Mouse (Mus musculus) intestine, embryonic 14.5 days (tissue): Measurements from ENCODE around the gene Kdm1a. TPM values are rescaled to one million over a fixed set of nuclear protein-coding genes. Genes with fewer than 3 reads are reported as not detected.

Source experiments
- ATAC-seq: fragments of 200-750 bp; cut with Nextera tagmentation; replicated peaks from 2 replicates; pipeline ENCODE4 v1.8.0; 2017; ENCODE audit warnings: low read depth, moderate number of reproducible peaks, moderate TSS enrichment, moderate library complexity; ENCODE audit not compliant: low FRiP score, low TSS enrichment
- DNase-seq: peaks from one replicate; pipeline ENCODE4 v3.0.0-alpha.2; 2018; ENCODE audit warnings: low spot score
- H3K27ac ChIP-seq: fragments of 300-500 bp; sonication (generic); 2 replicates; pipeline ENCODE4 v1.5.1; 2014; ENCODE audit warnings: low read depth, mild to moderate bottlenecking, control low read depth
- H3K27me3 ChIP-seq: fragments of 300-500 bp; sonication (generic); replicated peaks from 2 replicates; pipeline ENCODE4 v1.6.1; 2014; ENCODE audit warnings: low read length, control low read depth; ENCODE audit not compliant: control insufficient read depth, insufficient read depth
- H3K36me3 ChIP-seq: fragments of 300-500 bp; sonication (generic); 2 replicates; pipeline ENCODE4 v1.6.1; 2014; ENCODE audit warnings: low read length, control low read depth; ENCODE audit not compliant: control insufficient read depth, insufficient read depth
- H3K4me1 ChIP-seq: fragments of 300-500 bp; sonication (generic); replicated peaks from 2 replicates; pipeline ENCODE4 v1.6.1; 2014; ENCODE audit warnings: low read length, control low read depth, mixed read lengths; ENCODE audit not compliant: control insufficient read depth, insufficient read depth
- H3K4me2 ChIP-seq: fragments of 300-500 bp; sonication (generic); 2 replicates; pipeline ENCODE4 v1.6.1; 2014; ENCODE audit warnings: low read length
- H3K4me3 ChIP-seq: fragments of 300-500 bp; sonication (generic); 2 replicates; pipeline ENCODE4 v1.5.1; 2014; ENCODE audit warnings: low read depth, low read length, control low read depth, mixed read lengths
- H3K9ac ChIP-seq: fragments of 300-500 bp; sonication (generic); 2 replicates; pipeline ENCODE4 v1.6.1; 2014; ENCODE audit warnings: mild to moderate bottlenecking, low read length
- H3K9me3 ChIP-seq: fragments of 300-500 bp; sonication (generic); 2 replicates; pipeline ENCODE4 v1.6.1; 2016; ENCODE audit warnings: low read length, control low read depth; ENCODE audit not compliant: control insufficient read depth
- WGBS: fragments of 180-500 bp; shearing (Covaris S2); extraction: QIAGEN DNeasy Blood & Tissue Kit; methylation state at CpG from one replicate; pipeline ENCODE4 v1.1.7; 2014; 5-methylcytosine and 5-hydroxymethylcytosine counted together
- microRNA-seq: library from miRNA; unstranded; fragments of <30 nt; microRNA quantifications from one replicate; pipeline ENCODE4, GENCODE M21; 2016
- polyA plus RNA-seq: library from polyadenylated mRNA; unstranded; fragments of >200 nt; fragmentation: Nextera tagmentation; extraction: Ambion mirVana; gene quantifications from 2 replicates; pipeline ENCODE4 v1.2.1, GENCODE M21; 2014

Kdm1a gene
- polyA plus RNA-seq, 1 experiment from 2014 or later, result 54.8 TPM

- Histone ChIP-seq H3K4me1 (0 out of 2 replicates have a peak, but pooled peaks cover 3% of the 10 kb centered on the region), H3K27me3 (no peaks in the 10 kb centered on the region), H3K36me3 (no peaks in the 10 kb centered on the region), H3K9me3 (no peaks in the 10 kb centered on the region), H3K27ac (no peak overlapping the region), H3K9ac (no peak overlapping the region), H3K4me3 (no peak overlapping the region), H3K4me2 (no peak overlapping the region)
- WGBS, result 73% methylated on average over 1 of the region's 1 CpGs
- no peak for ATAC-seq
- no peak for DNase-seq
These were observed 92.7 kb downstream of the Kdm1a start for GRCm38 (mm10) chr4:136509857-136510256.

DNA sequence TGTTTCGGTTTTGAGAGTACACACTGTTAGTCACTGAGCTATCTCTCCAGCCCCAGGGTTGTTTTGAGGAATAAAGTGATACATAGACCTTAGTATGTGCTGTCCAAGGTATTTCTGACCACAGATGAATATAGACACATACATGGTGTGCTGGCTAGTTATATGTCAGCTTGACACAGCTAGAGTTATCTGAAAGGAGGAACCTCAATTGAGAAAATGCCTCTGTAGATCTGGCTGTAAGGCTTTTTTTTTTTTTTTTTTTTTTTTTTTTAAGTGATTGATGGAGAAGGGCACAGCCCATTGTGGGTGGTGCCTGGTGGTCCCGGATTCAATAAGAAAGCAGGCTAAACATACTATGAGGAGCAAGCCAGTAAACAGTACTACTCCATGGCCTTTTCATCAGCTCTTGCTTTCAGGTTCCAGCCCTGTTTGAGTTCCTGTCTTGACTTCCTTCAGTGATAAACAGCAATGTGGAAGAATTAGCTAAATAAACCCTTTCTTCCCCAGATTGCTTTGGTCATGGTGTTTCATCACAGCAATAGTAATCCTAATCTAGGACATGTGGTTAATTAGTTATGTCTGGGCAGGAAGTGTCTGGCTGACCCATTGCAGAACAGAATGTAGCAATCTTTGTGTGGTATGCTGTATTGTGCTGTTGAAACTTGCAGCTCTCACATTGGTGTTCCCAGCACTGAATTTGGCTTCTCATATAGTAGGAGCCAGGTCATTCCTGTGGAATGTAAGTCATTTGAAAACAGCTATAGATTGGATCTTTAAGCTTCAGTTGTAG is 96.9 kb downstream of the Kdm1a start:
- ATAC-seq (no peak), DNase-seq (no peak)
- 56% methylated on average over 2 of the region's 2 CpGs for WGBS
- Histone ChIP-seq H3K27ac (no peak overlapping the region), H3K36me3 (no peaks in the 10 kb centered on the region), H3K9ac (no peak overlapping the region), H3K4me1 (no peaks in the 10 kb centered on the region), H3K4me3 (no peak overlapping the region), H3K4me2 (no peak overlapping the region), H3K27me3 (no peaks in the 10 kb centered on the region), H3K9me3 (no peaks in the 10 kb centered on the region)

Small RNA genes lying within 50 kb of the gene (microRNA-seq; reads per million reads assigned to microRNA genes)
- not detected for gene Gm22180

Other genes starting within 250 kb of the Kdm1a start
- 0.12 and 0.16 TPM in 2 replicates for gene Htr1d, start 179.2 kb downstream of the Kdm1a start, polyA plus RNA-seq
- gene 6030445D17Rik, start 140.5 kb downstream of the Kdm1a start, polyA plus RNA-seq, result 0.23 and 0.43 TPM in 2 replicates
- 112 and 122 TPM in 2 replicates for gene Luzp1, start 133.0 kb downstream of the Kdm1a start, polyA plus RNA-seq
- gene Tex46, start 7.7 kb upstream of the Kdm1a start, polyA plus RNA-seq, result not detected in 2 replicates
- not detected in 2 replicates for gene Lactbl1, start 19.9 kb upstream of the Kdm1a start, polyA plus RNA-seq
- 8.8 and 11.4 TPM in 2 replicates for gene Ephb2, start 233.3 kb upstream of the Kdm1a start, polyA plus RNA-seq